Mouse (Mus musculus) kidney, postnatal 0 days (tissue): Measurements from ENCODE around the gene Sik1. TPM values are rescaled to one million over a fixed set of nuclear protein-coding genes. Genes with fewer than 3 reads are reported as not detected.
A peak's percentile ranks its signal among the peaks of the same experiment; 100 is the strongest.

Experiments used
- ATAC-seq: fragments of 200-750 bp; cut with Nextera tagmentation; replicated peaks from 2 replicates; pipeline ENCODE4 v1.8.0; 2017; ENCODE audit warnings: low read depth, moderate number of reproducible peaks, moderate TSS enrichment, moderate library complexity; ENCODE audit not compliant: low FRiP score
- DNase-seq: peaks from one replicate; pipeline ENCODE4 v3.0.0-alpha.2; 2016; ENCODE audit warnings: low spot score
- H3K27ac ChIP-seq: fragments of 300-500 bp; sonication (generic); 2 replicates; pipeline ENCODE4 v1.5.1; 2014; ENCODE audit warnings: mild to moderate bottlenecking
- H3K27me3 ChIP-seq: fragments of 300-500 bp; sonication (generic); 2 replicates; pipeline ENCODE4 v1.6.1; 2014; ENCODE audit warnings: low read length, mixed read lengths; ENCODE audit not compliant: insufficient read depth
- H3K36me3 ChIP-seq: fragments of 300-500 bp; sonication (generic); 2 replicates; pipeline ENCODE4 v1.6.1; 2014; ENCODE audit warnings: low read length, mixed read lengths; ENCODE audit not compliant: insufficient read depth
- H3K4me1 ChIP-seq: fragments of 300-500 bp; sonication (generic); replicated peaks from 2 replicates; pipeline ENCODE4 v1.6.1; 2014; ENCODE audit warnings: antibody characterized with exemption, low read length, mixed read lengths; ENCODE audit not compliant: insufficient read depth
- H3K4me2 ChIP-seq: fragments of 300-500 bp; sonication (generic); 2 replicates; pipeline ENCODE4 v1.6.1; 2014; ENCODE audit warnings: mild to moderate bottlenecking, low read length, moderate library complexity, mixed read lengths
- H3K4me3 ChIP-seq: fragments of 300-500 bp; sonication (generic); replicated peaks from 2 replicates; pipeline ENCODE4 v1.5.1; 2014; ENCODE audit warnings: low read depth, low read length
- H3K9ac ChIP-seq: fragments of 300-500 bp; sonication (generic); 2 replicates; pipeline ENCODE4 v1.6.1; 2014; ENCODE audit warnings: low read depth, low read length
- H3K9me3 ChIP-seq: fragments of 300-500 bp; sonication (generic); replicated peaks from 2 replicates; pipeline ENCODE4 v1.6.1; 2016; ENCODE audit warnings: low read length, inconsistent platforms, mixed read lengths
- CTCF ChIP-seq: IDR thresholded peaks from 2 replicates; pipeline ENCODE4 v1.5.1; 2016; ENCODE audit warnings: antibody characterized with exemption, low read depth, mild to moderate bottlenecking, moderate library complexity
- WGBS: fragments of 180-500 bp; shearing (Covaris S2); extraction: QIAGEN DNeasy Blood & Tissue Kit; methylation state at CpG from one replicate; pipeline ENCODE4 v1.1.7; 2014; 5-methylcytosine and 5-hydroxymethylcytosine counted together
- polyA plus RNA-seq: library from polyadenylated mRNA; unstranded; fragments of >200 nt; fragmentation: Nextera tagmentation; extraction: Ambion mirVana; gene quantifications from 2 replicates; pipeline ENCODE4 v1.2.1, GENCODE M21; 2015

Gene Sik1
- polyA plus RNA-seq, 1 experiment from 2014 or later = 17.2 TPM

DNA sequence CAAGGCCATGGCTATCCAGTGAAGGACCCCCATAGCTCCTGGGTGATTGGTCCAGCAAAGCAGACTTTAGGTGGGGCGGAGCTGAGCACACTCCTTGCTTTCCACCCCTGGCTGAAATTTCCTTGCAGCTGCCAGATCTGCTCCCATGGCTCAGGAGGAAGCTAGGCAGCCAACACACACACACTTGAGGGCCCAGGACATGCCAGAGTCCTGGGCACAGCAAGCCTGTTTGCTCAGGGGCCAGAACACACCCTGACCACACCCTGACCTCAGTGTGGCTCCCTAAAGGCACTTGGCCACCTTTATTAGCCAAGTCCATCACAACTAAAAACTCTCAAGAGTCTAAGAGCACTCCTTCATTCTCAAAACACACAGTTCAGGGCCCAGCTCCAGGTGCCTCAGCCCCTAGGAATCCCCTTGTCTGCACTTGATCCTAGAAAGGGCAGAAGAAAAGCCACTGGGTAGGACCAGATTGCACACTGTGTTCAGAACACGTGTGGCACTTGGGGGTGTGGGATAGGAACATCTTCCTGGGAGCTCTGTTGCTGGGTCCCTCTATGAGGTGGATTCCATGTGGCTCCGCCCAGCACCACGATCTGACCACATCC, 41.7 kb upstream of the Sik1 start:
- H3K4me3 ChIP-seq = no peak overlapping the region
- no peaks in the 10 kb centered on the region for H3K36me3 ChIP-seq
- H3K27me3 ChIP-seq = no peaks in the 10 kb centered on the region
- DNase-seq = no peak
- TF ChIP-seq CTCF = no peak
- WGBS = 80% methylated on average over 4 of the region's 4 CpGs
- ATAC-seq = no peak
- peaks cover 11% of the 10 kb centered on the region; the same call in 1 of the 2 replicates for H3K4me1 ChIP-seq
- no peak overlapping the region for H3K9ac ChIP-seq
- no peaks in the 10 kb centered on the region for H3K9me3 ChIP-seq
- H3K27ac ChIP-seq = no peak overlapping the region
- H3K4me2 ChIP-seq = no peak overlapping the region

DNA sequence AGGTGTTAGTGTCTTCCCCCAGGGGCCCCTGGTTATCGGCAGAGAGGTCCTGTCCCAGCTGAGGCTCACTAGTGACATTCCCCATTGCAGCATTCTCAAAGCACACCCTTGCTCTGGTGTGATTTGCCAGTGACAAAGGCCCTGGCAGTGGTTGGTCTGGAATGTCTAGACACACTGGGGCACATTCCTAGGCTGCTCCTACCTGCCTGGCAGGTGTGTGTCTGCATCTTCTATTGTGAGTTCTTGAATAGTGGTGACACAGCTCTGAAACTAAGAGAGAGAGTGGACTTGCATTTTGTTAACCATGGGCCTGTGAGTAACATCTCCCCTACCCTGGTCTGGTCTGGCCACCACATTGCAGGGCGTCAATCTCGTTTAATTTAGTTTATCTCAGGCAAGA, 41.1 kb upstream of the Sik1 start:
- no peak for TF ChIP-seq CTCF
- WGBS = 68% methylated on average over 3 of the region's 3 CpGs
- H3K4me2 ChIP-seq = no peak overlapping the region
- ATAC-seq (no peak), DNase-seq (no peak)
- peaks cover 13% of the 10 kb centered on the region; the same call in 1 of the 2 replicates for H3K4me1 ChIP-seq
- no peak overlapping the region for H3K4me3 ChIP-seq
- no peak overlapping the region for H3K9ac ChIP-seq
- no peaks in the 10 kb centered on the region for H3K36me3 ChIP-seq
- no peak overlapping the region for H3K27ac ChIP-seq
- H3K27me3 ChIP-seq = no peaks in the 10 kb centered on the region
- no peaks in the 10 kb centered on the region for H3K9me3 ChIP-seq

DNA sequence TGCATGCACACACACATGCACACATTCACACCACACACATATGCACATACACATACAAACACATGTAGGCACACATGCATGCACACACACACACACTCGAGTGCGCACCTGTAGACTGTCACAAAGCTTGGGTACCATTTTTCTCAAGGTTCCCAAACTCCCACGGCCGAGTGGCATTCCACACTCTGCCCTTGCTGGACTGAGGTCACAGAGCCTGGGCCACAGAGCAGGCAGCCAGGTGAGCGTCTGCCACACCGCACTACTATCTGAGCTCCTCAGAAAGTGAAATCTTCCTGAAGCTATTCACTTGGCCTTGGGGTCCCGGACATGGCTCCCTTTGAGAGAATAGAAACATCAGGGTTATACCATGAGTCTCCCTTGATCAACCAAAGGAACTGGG, 40.7 kb upstream of the Sik1 start:
- H3K27ac ChIP-seq = no peak overlapping the region
- no peak overlapping the region for H3K4me3 ChIP-seq
- no peak for DNase-seq
- no peak for ATAC-seq
- no peaks in the 10 kb centered on the region for H3K9me3 ChIP-seq
- no peaks in the 10 kb centered on the region for H3K27me3 ChIP-seq
- WGBS = 79% methylated on average over 7 of the region's 7 CpGs
- no peak for TF ChIP-seq CTCF
- H3K9ac ChIP-seq = no peak overlapping the region
- H3K36me3 ChIP-seq = no peaks in the 10 kb centered on the region
- no peak overlapping the region for H3K4me2 ChIP-seq
- H3K4me1 ChIP-seq = peaks cover 18% of the 10 kb centered on the region

DNA sequence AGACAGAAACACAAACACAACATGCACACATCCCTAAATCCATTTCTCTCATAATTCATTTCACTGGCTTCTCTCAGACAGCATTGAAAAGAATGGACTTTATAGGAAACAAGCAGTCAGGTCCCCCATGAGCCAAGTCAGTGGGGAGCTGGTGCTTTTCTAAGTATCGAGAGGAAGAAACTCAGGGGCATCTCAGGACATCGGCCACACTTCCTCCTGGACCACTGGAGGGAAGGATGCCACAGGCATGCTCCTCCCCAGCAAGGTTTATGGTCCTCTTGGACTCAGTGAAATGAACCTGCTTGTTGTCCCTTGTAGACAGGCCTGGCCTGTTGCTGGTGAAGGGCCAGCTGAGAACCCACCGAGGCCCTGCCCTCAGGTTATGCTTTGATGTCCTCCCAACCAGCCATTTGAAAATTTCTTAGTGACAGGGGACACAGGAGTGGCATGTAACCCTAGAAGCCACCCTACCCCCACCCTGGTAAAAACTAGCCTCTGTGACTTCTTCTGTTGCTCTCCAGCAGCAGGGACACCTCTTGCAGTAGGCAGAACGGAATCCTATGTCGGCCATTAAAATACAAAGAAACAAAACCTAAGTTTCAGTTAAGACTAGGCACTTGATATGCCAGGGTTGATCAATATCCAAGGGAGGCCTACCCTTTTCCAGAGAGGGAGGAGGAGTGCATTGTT, 37.9 kb upstream of the Sik1 start:
- H3K27me3 ChIP-seq = no peaks in the 10 kb centered on the region
- DNase-seq (peak; percentile 51), ATAC-seq (no peak)
- TF ChIP-seq CTCF = no peak
- H3K4me3 ChIP-seq = no peak overlapping the region
- H3K9ac ChIP-seq = no peak overlapping the region
- no peaks in the 10 kb centered on the region for H3K36me3 ChIP-seq
- H3K4me1 ChIP-seq = peaks cover 40% of the 10 kb centered on the region
- H3K4me2 ChIP-seq = no peak overlapping the region
- WGBS = 36% methylated on average over 5 of the region's 5 CpGs
- H3K27ac ChIP-seq = peak overlapping the region; percentile 73
- H3K9me3 ChIP-seq = no peaks in the 10 kb centered on the region

DNA sequence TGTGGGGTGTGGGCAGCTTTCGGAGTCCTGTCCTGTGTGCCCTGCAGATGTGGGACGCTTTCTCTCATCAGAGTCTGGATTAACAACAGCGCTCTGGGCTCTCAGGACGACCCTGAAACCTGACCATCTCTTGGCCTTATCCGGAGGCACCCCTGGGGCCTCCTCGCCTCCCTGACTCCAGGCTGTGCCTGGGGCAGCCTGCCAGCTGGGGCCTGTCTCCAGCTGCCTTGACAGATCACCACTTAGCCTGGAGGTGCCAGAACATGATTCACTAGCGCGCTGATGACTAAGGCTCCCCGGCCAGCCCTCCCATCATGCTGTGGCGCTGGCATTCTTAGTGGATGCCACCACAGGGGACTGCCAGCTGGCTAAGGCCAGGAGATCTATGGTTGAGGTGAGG, 37.1 kb upstream of the Sik1 start:
- Histone ChIP-seq H3K4me1 (peaks cover 40% of the 10 kb centered on the region), H3K4me2 (no peak overlapping the region), H3K27ac (peak overlapping the region; percentile 73), H3K9me3 (no peaks in the 10 kb centered on the region), H3K27me3 (no peaks in the 10 kb centered on the region), H3K36me3 (no peaks in the 10 kb centered on the region), H3K9ac (no peak overlapping the region), H3K4me3 (no peak overlapping the region)
- WGBS = 15% methylated on average over 10 of the region's 10 CpGs
- DNase-seq (peak; percentile 92), ATAC-seq (peak; percentile 77)
- TF ChIP-seq CTCF = no peak

DNA sequence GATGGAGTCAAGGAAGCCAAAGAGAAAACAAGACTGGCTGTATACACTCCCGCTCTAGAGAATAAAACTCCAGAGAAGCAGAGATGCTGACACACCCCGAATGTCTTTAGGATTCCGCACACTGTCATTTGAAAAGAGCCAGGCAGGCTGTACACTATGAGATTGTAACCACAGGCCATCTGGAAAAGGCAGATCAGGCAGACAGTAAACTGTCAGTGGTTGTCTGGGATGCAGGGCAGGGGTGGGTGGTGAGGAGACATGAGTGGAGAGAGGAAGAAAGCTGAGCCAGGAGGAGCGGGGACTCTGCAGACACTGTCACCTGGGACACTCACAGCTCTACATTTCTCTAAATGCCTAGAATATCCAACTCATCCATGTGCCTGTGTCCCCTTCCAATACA, 36.3 kb upstream of the Sik1 start:
- Histone ChIP-seq H3K9me3 (no peaks in the 10 kb centered on the region), H3K4me3 (no peak overlapping the region), H3K4me2 (no peak overlapping the region), H3K4me1 (peaks cover 40% of the 10 kb centered on the region), H3K36me3 (no peaks in the 10 kb centered on the region), H3K9ac (no peak overlapping the region), H3K27ac (peak overlapping the region; percentile 80), H3K27me3 (no peaks in the 10 kb centered on the region)
- no peak for ATAC-seq
- 57% methylated on average over 4 of the region's 4 CpGs for WGBS
- no peak for TF ChIP-seq CTCF
- no peak for DNase-seq
